Mouse (Mus musculus) erythroblast, embryonic 14.5 days (primary cell): ENCODE measurements around the gene Immp2l.

Source experiments
- GATA1 ChIP-seq: IDR thresholded peaks from 2 replicates; pipeline ENCODE4 v1.6.1; 2012; ENCODE audit warnings: low read length, inconsistent platforms, mixed read lengths
- TAL1 ChIP-seq: IDR thresholded peaks from 3 replicates; pipeline ENCODE4 v1.6.1; 2012; ENCODE audit warnings: low read length, inconsistent platforms, mixed read lengths

DNA sequence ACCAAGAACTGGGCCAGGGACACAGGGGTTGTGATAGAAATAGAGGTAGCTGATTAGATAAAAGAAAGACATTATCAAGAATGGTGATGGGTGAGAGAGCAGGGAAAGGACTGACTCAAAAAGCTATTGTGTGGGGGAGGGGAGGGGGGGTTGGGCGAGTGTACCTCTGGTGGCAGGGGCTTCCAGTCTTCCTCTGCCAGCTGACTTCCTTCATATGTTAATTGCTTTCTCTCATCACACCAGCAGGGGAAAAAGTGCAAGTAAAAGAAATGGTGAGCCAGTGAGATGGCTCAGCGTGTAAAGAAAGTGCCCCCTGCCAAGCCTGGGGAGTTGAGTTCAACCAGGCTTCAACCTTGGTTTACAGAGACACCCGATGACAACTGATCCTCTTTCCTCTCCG, 39.2 kb upstream of the Immp2l start:
- TF ChIP-seq GATA1 (no peak), TAL1 (no peak)
